Mouse (Mus musculus): ENCODE results near the gene Arl15. TPM values are rescaled to one million over a fixed set of nuclear protein-coding genes. Genes with fewer than 3 reads are reported as not detected.

The Arl15 gene
- polyA plus RNA-seq, 1 experiment from 2014 or later = 8.7 TPM

GRCm38 (mm10) chr13:114109441-114109840 is 315.1 kb downstream of the Arl15 start:
- H3K9ac ChIP-seq (ENCODE audit: low read depth, low read length) = no peak overlapping the region
- DNase-seq (ENCODE audit: low spot score) (no peak), ATAC-seq (replicated peaks; ENCODE audit: low FRiP score) (no peak)
- no peaks in the 10 kb centered on the region for H3K4me1 ChIP-seq (replicated peaks; ENCODE audit: control insufficient read depth, insufficient read depth, low read length)
- H3K36me3 ChIP-seq (ENCODE audit: control insufficient read depth, insufficient read depth, low read length) = no peaks in the 10 kb centered on the region
- H3K27ac ChIP-seq (ENCODE audit: low read depth, low read length) = no peak overlapping the region
- H3K27me3 ChIP-seq (replicated peaks; ENCODE audit: control insufficient read depth, insufficient read depth, low read length) = no peaks in the 10 kb centered on the region
- H3K9me3 ChIP-seq (ENCODE audit: control insufficient read depth, low read length) = no peaks in the 10 kb centered on the region
- no peak overlapping the region for H3K4me3 ChIP-seq (ENCODE audit: low read depth, low read length)
- 83% methylated on average over 10 of the region's 10 CpGs for WGBS
- H3K4me2 ChIP-seq = no peak overlapping the region

- Histone ChIP-seq H3K9ac (ENCODE audit: low read depth, low read length) (no peak overlapping the region), H3K27me3 (replicated peaks; ENCODE audit: control insufficient read depth, insufficient read depth, low read length) (no peaks in the 10 kb centered on the region), H3K4me1 (replicated peaks; ENCODE audit: control insufficient read depth, insufficient read depth, low read length) (no peaks in the 10 kb centered on the region), H3K4me3 (ENCODE audit: low read depth, low read length) (no peak overlapping the region), H3K36me3 (ENCODE audit: control insufficient read depth, insufficient read depth, low read length) (no peaks in the 10 kb centered on the region), H3K27ac (ENCODE audit: low read depth, low read length) (no peak overlapping the region), H3K9me3 (ENCODE audit: control insufficient read depth, low read length) (no peaks in the 10 kb centered on the region), H3K4me2 (no peak overlapping the region)
- no peak for ATAC-seq (replicated peaks; ENCODE audit: low FRiP score)
- no peak for DNase-seq (ENCODE audit: low spot score)
- WGBS = 73% methylated on average over 4 of the region's 4 CpGs
These were observed 315.5 kb downstream of the Arl15 start for GRCm38 (mm10) chr13:114109845-114110244.

GRCm38 (mm10) chr13:114113516-114113915 is 319.2 kb downstream of the Arl15 start:
- DNase-seq (ENCODE audit: low spot score) (no peak), ATAC-seq (replicated peaks; ENCODE audit: low FRiP score) (no peak)
- Histone ChIP-seq H3K27me3 (replicated peaks; ENCODE audit: control insufficient read depth, insufficient read depth, low read length) (no peaks in the 10 kb centered on the region), H3K9me3 (ENCODE audit: control insufficient read depth, low read length) (no peaks in the 10 kb centered on the region), H3K4me3 (ENCODE audit: low read depth, low read length) (no peak overlapping the region), H3K36me3 (ENCODE audit: control insufficient read depth, insufficient read depth, low read length) (no peaks in the 10 kb centered on the region), H3K4me2 (no peak overlapping the region), H3K9ac (ENCODE audit: low read depth, low read length) (no peak overlapping the region), H3K27ac (ENCODE audit: low read depth, low read length) (no peak overlapping the region), H3K4me1 (replicated peaks; ENCODE audit: control insufficient read depth, insufficient read depth, low read length) (no peaks in the 10 kb centered on the region)
- 85% methylated on average over 2 of the region's 2 CpGs for WGBS

- H3K4me2 ChIP-seq = no peak overlapping the region
- H3K9me3 ChIP-seq (ENCODE audit: control insufficient read depth, low read length) = no peaks in the 10 kb centered on the region
- DNase-seq (ENCODE audit: low spot score) (no peak), ATAC-seq (replicated peaks; ENCODE audit: low FRiP score) (no peak)
- H3K36me3 ChIP-seq (ENCODE audit: control insufficient read depth, insufficient read depth, low read length) = no peaks in the 10 kb centered on the region
- no peak overlapping the region for H3K9ac ChIP-seq (ENCODE audit: low read depth, low read length)
- H3K27me3 ChIP-seq (replicated peaks; ENCODE audit: control insufficient read depth, insufficient read depth, low read length) = no peaks in the 10 kb centered on the region
- no peak overlapping the region for H3K27ac ChIP-seq (ENCODE audit: low read depth, low read length)
- H3K4me3 ChIP-seq (ENCODE audit: low read depth, low read length) = no peak overlapping the region
- H3K4me1 ChIP-seq (replicated peaks; ENCODE audit: control insufficient read depth, insufficient read depth, low read length) = no peaks in the 10 kb centered on the region
- WGBS = 93% methylated on average over 12 of the region's 12 CpGs
These were observed 320.3 kb downstream of the Arl15 start for GRCm38 (mm10) chr13:114114586-114114985.

DNA sequence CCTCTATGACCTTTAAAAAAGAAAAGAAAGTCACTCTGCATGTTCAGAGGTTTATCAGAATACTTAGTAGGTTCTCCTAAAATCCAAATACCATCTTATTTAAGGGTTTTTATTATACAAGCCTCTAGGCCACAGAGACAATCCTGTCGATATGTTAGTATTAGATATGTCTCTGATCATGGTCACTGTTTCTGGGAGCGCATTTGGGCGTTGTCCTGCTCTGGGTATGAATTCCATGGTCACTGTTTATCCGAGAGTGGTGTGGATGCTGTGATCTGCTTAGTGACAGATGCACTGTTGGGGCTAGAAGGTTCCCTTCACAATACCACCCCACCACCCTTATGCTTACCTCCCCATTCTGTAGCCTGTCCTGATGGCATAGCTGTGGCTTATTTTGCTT is 320.8 kb downstream of the Arl15 start:
- Histone ChIP-seq H3K9ac (ENCODE audit: low read depth, low read length) (no peak overlapping the region), H3K4me2 (no peak overlapping the region), H3K4me1 (replicated peaks; ENCODE audit: control insufficient read depth, insufficient read depth, low read length) (no peaks in the 10 kb centered on the region), H3K4me3 (ENCODE audit: low read depth, low read length) (no peak overlapping the region), H3K9me3 (ENCODE audit: control insufficient read depth, low read length) (no peaks in the 10 kb centered on the region), H3K27ac (ENCODE audit: low read depth, low read length) (no peak overlapping the region), H3K36me3 (ENCODE audit: control insufficient read depth, insufficient read depth, low read length) (no peaks in the 10 kb centered on the region), H3K27me3 (replicated peaks; ENCODE audit: control insufficient read depth, insufficient read depth, low read length) (no peaks in the 10 kb centered on the region)
- 93% methylated on average over 4 of the region's 4 CpGs for WGBS
- DNase-seq (ENCODE audit: low spot score) (no peak), ATAC-seq (replicated peaks; ENCODE audit: low FRiP score) (no peak)

GRCm38 (mm10) chr13:114118104-114118830 is 324.0 kb downstream of the Arl15 start:
- Histone ChIP-seq H3K36me3 (ENCODE audit: control insufficient read depth, insufficient read depth, low read length) (no peaks in the 10 kb centered on the region), H3K4me2 (no peak overlapping the region), H3K9ac (ENCODE audit: low read depth, low read length) (no peak overlapping the region), H3K27ac (ENCODE audit: low read depth, low read length) (no peak overlapping the region), H3K4me1 (replicated peaks; ENCODE audit: control insufficient read depth, insufficient read depth, low read length) (no peaks in the 10 kb centered on the region), H3K4me3 (ENCODE audit: low read depth, low read length) (no peak overlapping the region), H3K27me3 (replicated peaks; ENCODE audit: control insufficient read depth, insufficient read depth, low read length) (no peaks in the 10 kb centered on the region), H3K9me3 (ENCODE audit: control insufficient read depth, low read length) (no peaks in the 10 kb centered on the region)
- DNase-seq (ENCODE audit: low spot score) (no peak), ATAC-seq (replicated peaks; ENCODE audit: low FRiP score) (no peak)
- 76% methylated on average over 19 of the region's 19 CpGs for WGBS

DNA sequence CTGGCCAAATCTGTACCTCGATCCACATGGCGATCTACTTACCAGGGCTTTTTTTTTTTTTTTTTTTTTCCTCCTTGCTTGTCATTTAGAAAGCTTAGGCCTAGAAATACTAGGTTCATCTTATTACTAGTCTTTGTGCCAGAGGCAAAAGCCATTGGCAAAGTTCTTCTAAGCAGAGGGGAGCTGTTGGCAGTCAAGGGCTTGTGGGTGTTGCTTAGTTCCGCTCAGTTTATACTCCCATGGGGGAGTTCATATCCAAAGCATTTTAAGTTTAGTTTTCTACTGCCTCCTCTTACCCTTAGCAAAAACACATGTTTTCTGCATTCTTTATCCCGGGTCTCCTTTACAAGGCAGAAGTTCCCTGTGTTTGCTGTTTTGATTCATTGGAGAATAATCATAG is 325.5 kb downstream of the Arl15 start:
- Histone ChIP-seq H3K4me1 (replicated peaks; ENCODE audit: control insufficient read depth, insufficient read depth, low read length) (no peaks in the 10 kb centered on the region), H3K4me2 (no peak overlapping the region), H3K36me3 (ENCODE audit: control insufficient read depth, insufficient read depth, low read length) (no peaks in the 10 kb centered on the region), H3K9ac (ENCODE audit: low read depth, low read length) (no peak overlapping the region), H3K27me3 (replicated peaks; ENCODE audit: control insufficient read depth, insufficient read depth, low read length) (no peaks in the 10 kb centered on the region), H3K4me3 (ENCODE audit: low read depth, low read length) (no peak overlapping the region), H3K27ac (ENCODE audit: low read depth, low read length) (no peak overlapping the region), H3K9me3 (ENCODE audit: control insufficient read depth, low read length) (no peaks in the 10 kb centered on the region)
- 95% methylated on average over 4 of the region's 4 CpGs for WGBS
- ATAC-seq (replicated peaks; ENCODE audit: low FRiP score) (no peak), DNase-seq (ENCODE audit: low spot score) (no peak)

- ATAC-seq (replicated peaks; ENCODE audit: low FRiP score) = no peak
- Histone ChIP-seq H3K9ac (ENCODE audit: low read depth, low read length) (no peak overlapping the region), H3K9me3 (ENCODE audit: control insufficient read depth, low read length) (no peaks in the 10 kb centered on the region), H3K36me3 (ENCODE audit: control insufficient read depth, insufficient read depth, low read length) (no peaks in the 10 kb centered on the region), H3K27me3 (replicated peaks; ENCODE audit: control insufficient read depth, insufficient read depth, low read length) (no peaks in the 10 kb centered on the region), H3K4me3 (ENCODE audit: low read depth, low read length) (no peak overlapping the region), H3K4me2 (no peak overlapping the region), H3K4me1 (replicated peaks; ENCODE audit: control insufficient read depth, insufficient read depth, low read length) (no peaks in the 10 kb centered on the region), H3K27ac (ENCODE audit: low read depth, low read length) (no peak overlapping the region)
- no peak for DNase-seq (ENCODE audit: low spot score)
- WGBS = 86% methylated on average over 9 of the region's 9 CpGs
These were observed 327.3 kb downstream of the Arl15 start for GRCm38 (mm10) chr13:114121591-114121990.

GRCm38 (mm10) chr13:114123391-114123790 is 329.1 kb downstream of the Arl15 start:
- no peaks in the 10 kb centered on the region for H3K9me3 ChIP-seq (ENCODE audit: control insufficient read depth, low read length)
- H3K4me1 ChIP-seq (replicated peaks; ENCODE audit: control insufficient read depth, insufficient read depth, low read length) = no peaks in the 10 kb centered on the region
- no peak overlapping the region for H3K4me3 ChIP-seq (ENCODE audit: low read depth, low read length)
- no peak overlapping the region for H3K4me2 ChIP-seq
- DNase-seq (ENCODE audit: low spot score) = no peak
- no peaks in the 10 kb centered on the region for H3K27me3 ChIP-seq (replicated peaks; ENCODE audit: control insufficient read depth, insufficient read depth, low read length)
- H3K27ac ChIP-seq (ENCODE audit: low read depth, low read length) = no peak overlapping the region
- ATAC-seq (replicated peaks; ENCODE audit: low FRiP score) = no peak
- WGBS = 80% methylated on average over 3 of the region's 3 CpGs
- no peak overlapping the region for H3K9ac ChIP-seq (ENCODE audit: low read depth, low read length)
- H3K36me3 ChIP-seq (ENCODE audit: control insufficient read depth, insufficient read depth, low read length) = no peaks in the 10 kb centered on the region

Measured in liver, embryonic 11.5 days (tissue).